Mouse (Mus musculus) megakaryocyte, embryonic 14.5 days (primary cell): ENCODE measurements at regions not wholly inside any gene's neighbourhood (a gene's known extent, or its start where the extent isn't known, plus 50 kb on each side); places are given as distances from the start of the nearest gene placed in this dataset.

Source experiments
- FLI1 ChIP-seq: IDR thresholded peaks from 2 replicates; pipeline ENCODE4 v1.6.1; 2012; ENCODE audit warnings: low read length, inconsistent platforms, mixed read lengths
- GATA1 ChIP-seq: IDR thresholded peaks from 3 replicates; pipeline ENCODE4 v1.6.1; 2012; ENCODE audit warnings: mixed read lengths, low read length, inconsistent platforms, borderline replicate concordance

DNA sequence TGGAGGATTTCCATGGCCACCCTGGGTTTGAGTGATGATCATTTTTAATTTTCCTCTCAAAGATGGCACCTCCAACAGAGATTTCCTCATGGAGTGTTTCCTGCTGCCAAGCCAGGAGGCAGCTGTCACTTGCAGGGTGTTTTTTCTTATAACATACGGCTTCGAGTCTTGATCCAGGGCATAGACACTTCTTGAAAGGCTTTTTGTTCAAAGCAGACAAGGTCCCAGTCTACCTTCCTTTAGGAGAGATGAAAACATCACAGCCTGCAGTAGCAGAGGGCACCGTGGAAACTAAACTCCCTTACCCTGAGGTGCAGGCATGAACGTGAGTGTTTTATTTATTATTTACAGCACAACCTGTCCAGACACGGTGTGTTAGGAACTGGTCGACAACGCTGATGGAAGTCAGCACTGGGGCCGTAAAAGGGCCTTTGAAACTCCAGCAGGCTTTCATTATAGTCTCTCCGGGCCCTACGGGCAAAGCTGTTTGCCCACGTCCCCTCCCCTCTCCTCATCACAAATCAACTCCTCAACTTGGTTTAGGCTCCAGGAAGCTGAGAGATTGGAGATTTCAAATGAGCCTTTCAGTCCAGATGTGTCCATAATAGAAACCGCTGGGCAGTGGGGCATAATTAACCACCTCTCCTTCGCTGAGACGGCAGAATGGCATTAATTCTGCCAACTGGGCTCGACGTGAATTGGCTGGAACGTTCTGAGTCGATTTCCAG is 57.2 kb upstream of the Tmem178 start:
- TF ChIP-seq GATA1 (no peak), FLI1 (no peak)
